Mouse (Mus musculus) monocyte, adult 5-6 weeks (primary cell): ENCODE data around the gene Zfp292. TPM values are rescaled to one million over a fixed set of nuclear protein-coding genes. Genes with fewer than 3 reads are reported as not detected.

Source experiments
- ATAC-seq: fragments of 153-309, 156-312 bp; replicated peaks from 2 replicates; pipeline ENCODE4 v1.8.0; 2017; ENCODE audit warnings: mild to moderate bottlenecking; ENCODE audit not compliant: low TSS enrichment, insufficient number of reproducible peaks, severe bottlenecking, poor library complexity, low FRiP score
- total RNA-seq: library from RNA; stranded (forward); fragments of 200-1000, 200-491, 200-594 nt; gene quantifications from 3 replicates; pipeline ENCODE4 v1.2.3, GENCODE M21; 2017

Gene Zfp292
- total RNA-seq, 1 experiment from 2014 or later, result 37.5 TPM

GRCm38 (mm10) chr4:34885631-34886351, 3.0 kb upstream of the Zfp292 start:
- ATAC-seq, result no peak

DNA sequence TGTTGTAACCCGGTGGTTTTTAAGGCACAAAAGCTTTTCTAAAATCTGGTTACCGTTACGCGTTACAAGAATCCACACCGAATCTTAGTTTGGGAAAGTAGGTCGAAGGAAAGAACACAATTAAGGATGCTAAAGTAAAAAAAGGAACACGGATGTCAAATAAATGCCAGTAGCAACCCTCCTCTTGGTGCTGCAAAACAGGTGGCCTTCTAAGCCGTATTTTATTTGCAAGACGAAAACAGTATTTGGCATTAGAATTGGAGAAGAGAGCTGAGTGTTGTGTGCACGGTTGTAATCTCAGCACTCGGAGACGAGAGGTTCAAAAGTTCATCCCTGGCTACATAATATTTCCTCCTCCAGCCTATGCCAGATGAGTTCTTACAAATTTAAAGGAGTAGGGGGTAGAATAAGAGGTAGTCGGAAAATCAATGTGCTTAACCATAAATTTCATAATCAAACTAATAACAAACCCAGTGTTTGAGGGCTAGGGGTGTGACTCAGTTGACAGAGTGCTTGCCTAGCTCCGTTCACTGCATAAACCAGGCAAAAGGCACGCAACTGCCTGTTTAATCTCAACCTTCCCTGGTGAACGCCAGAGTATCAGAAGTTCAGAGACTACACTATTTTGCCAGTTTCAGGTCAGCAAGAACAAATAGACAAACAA, 738 bp upstream of the Zfp292 start:
- no peak for ATAC-seq

DNA sequence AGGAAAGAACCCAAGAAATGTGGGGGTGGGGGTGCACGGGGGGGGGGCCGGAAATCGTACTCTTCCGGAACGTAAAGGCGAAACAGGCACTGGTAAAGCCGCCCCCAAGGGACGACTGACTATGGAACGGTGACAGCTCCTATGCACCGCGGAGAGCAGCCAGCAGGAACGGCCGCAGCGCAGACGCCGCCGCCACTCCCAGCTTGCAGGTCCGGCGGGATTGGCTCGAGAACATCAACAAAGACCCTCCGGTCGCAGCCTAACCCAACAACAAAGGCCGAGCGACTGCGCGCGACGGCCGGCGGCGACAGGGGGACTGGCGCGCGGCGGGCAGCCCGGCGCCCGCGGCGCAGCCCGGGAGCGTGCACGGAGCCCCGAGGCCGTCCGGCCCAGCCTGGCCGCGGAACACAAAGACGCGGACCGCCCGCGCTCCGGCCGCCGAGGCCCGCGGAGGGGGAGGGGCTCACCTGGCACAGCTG, 430 bp downstream of the Zfp292 start:
- ATAC-seq, result no peak

GRCm38 (mm10) chr4:34881851-34882250, 909 bp downstream of the Zfp292 start:
- no peak for ATAC-seq

GRCm38 (mm10) chr4:34880921-34881650, 1.7 kb downstream of the Zfp292 start:
- ATAC-seq, result no peak

DNA sequence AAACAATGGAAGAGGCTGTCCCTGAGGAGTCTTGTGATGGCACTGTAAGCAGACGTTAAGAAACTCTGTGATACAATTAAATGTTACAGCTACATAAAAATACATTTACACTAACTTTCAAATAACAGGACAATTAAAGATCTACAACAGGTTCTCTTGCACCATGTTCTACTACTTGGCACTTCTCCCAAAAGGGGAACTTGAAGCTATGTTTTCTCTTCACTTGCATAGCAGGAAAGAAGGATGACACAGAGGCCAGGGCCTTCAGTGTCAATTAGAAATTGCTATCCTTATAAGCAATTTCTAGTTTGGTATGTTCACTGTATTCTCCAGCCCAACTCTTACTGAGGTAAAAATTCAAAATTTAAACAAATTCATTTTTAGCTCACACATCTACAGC, 8.5 kb downstream of the Zfp292 start:
- ATAC-seq, result no peak

DNA sequence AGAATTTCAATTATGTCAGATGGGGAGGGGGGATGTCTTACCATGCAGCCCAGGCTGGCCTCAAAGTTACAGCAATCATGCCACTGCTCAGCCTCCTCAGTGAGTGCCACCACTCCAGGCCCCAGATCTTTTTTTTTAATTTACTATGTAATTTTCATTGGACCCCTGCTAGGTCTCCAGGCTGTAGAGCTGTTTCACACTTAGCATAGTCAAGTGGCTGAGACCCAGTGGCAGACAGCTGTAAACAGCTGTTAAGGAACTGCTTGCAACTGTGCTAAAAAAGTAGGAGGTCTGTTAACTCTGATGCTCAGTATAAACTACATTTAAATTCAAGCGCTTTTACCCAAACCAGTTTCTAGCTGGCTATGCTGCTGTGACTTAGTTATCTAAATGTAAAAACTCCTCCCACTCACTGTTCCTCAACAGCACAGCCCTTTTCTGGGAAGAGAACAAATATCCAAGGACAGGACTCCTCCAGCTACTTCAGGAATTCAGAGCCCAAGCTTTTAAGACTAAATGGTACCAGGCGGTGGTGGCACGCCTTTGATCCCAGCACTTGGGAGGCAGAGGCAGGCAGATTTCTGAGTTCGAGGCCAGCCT, 9.8 kb downstream of the Zfp292 start:
- no peak for ATAC-seq

DNA sequence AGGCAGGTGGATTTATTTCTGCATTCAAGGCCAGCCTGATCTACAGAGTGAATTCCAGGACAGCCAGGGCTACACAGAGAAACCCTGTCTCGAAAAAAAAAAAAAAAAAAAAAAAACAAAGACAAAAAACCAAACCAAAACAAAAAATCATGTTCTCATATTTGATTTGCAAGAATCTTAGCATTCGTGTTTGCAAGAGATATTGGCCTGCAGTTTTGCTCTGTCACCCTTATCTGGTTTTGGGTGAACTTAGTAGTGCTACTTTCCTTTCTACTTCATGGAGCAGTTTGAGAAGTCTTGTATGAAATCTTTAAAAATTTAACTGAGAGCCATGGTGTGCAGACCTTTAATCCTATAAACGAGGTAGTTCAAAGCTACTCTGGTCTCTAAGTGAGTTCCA, 12.9 kb downstream of the Zfp292 start:
- no peak for ATAC-seq

DNA sequence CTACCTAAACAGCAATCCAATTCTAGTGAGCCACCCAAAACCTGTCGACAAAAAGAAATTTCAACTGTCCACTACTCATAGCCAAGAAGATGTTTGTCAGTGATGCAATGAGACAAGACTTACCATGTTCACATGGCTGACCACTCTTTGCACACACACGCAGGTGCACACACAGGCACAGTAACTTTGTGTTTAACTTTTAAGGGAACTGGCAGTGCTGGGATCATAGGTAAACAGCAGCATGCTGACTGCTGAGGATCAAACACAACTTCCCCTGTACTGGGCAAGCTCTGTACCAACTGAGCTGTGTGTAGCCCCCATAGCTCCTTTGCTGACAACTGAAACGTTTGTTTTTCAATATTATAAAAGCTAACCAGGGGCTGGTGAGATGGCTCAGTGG, 21.3 kb downstream of the Zfp292 start:
- no peak for ATAC-seq

DNA sequence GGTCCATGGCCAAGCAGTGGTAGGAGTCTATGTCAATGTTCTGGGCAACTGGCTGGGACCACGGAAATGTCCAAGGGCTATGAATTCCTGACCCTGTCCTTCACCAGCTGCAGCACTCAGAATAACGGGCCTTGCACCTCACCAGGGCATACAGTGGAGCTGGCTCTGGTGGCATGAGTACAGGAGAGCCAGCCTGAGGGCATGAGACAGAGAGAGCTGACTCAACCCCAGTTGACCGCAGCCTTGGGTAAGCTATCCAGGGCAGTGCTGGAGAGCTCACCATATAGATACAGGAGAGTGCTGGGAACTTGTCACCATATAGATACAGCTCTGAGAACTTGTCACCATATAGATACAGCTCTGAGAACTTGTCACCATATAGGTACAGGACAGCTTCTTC, 23.3 kb downstream of the Zfp292 start:
- ATAC-seq, result no peak

- no peak for ATAC-seq
Measured at GRCm38 (mm10) chr4:34858903-34859302, 23.9 kb downstream of the Zfp292 start.

- ATAC-seq, result no peak
Measured at GRCm38 (mm10) chr4:34855966-34856365, 26.8 kb downstream of the Zfp292 start.

DNA sequence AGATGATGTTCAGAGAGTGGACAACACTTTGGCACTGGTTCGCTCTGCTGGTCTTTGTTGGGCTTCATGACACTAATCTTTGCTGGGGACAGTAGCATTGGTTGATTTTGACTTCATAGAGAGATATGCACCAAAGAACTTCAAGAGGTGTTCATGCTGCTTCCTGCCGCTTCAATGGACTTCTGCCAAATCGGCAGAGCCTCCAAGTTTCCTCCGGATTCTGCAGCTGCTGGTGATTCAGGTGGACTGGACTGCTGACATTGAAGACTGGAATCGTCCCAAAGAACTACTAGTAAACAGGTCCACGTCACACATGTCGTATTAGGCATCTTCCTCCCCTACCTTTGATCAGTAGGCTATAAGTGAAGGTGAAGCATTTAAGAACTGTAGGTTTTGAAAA, 30.7 kb downstream of the Zfp292 start:
- no peak for ATAC-seq

- no peak for ATAC-seq
Measured at GRCm38 (mm10) chr4:34850156-34850555, 32.6 kb downstream of the Zfp292 start.

- no peak for ATAC-seq
Measured at GRCm38 (mm10) chr4:34847679-34848309, 35.0 kb downstream of the Zfp292 start.

- ATAC-seq, result no peak
Measured at GRCm38 (mm10) chr4:34843839-34844238, 38.9 kb downstream of the Zfp292 start.

GRCm38 (mm10) chr4:34842826-34843225, 39.9 kb downstream of the Zfp292 start:
- ATAC-seq, result no peak

DNA sequence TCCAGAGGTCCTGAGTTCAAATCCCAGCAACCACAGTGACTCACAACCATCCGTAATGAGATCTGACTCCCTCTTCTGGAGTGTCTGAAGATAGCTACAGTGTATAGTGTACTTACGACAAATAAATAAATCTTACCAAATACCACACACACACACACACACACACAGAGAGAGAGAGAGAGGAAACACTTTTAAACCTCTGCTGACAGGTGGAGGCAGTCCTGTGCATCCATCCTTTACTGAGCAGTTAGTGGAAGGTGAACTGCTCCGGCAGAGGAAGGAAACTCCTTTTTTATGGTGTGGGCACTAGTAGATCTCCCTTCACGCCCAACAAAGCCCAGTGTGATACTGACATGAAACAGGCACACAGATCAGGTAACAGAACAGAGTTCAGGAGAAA, 51.3 kb downstream of the Zfp292 start:
- no peak for ATAC-seq

- ATAC-seq, result no peak
Measured at GRCm38 (mm10) chr4:34829456-34829855, 53.3 kb downstream of the Zfp292 start.
